Mouse (Mus musculus) embryonic facial prominence, embryonic 14.5 days (tissue): ENCODE data around the gene Ccp110. TPM values are rescaled to one million over a fixed set of nuclear protein-coding genes. Genes with fewer than 3 reads are reported as not detected.

Source experiments
- ATAC-seq: fragments of 200-750 bp; cut with Nextera tagmentation; 2 replicates; pipeline ENCODE4 v1.8.0; 2017; ENCODE audit warnings: low read depth, moderate number of reproducible peaks, moderate TSS enrichment
- DNase-seq: peaks from one replicate; pipeline ENCODE4 v3.0.0-alpha.2; 2015; ENCODE audit warnings: low spot score
- H3K27ac ChIP-seq: fragments of 300-500 bp; sonication (generic); replicated peaks from 2 replicates; pipeline ENCODE4 v1.5.1; 2014; ENCODE audit warnings: low read depth, mild to moderate bottlenecking, low read length, moderate library complexity
- H3K27me3 ChIP-seq: fragments of 300-500 bp; sonication (generic); replicated peaks from 2 replicates; pipeline ENCODE4 v1.6.1; 2014; ENCODE audit warnings: low read length; ENCODE audit not compliant: control insufficient read depth, insufficient read depth
- H3K36me3 ChIP-seq: fragments of 300-500 bp; sonication (generic); 2 replicates; pipeline ENCODE4 v1.6.1; 2014; ENCODE audit warnings: low read length, mixed read lengths; ENCODE audit not compliant: control insufficient read depth, insufficient read depth
- H3K4me1 ChIP-seq: fragments of 300-500 bp; sonication (generic); 2 replicates; pipeline ENCODE4 v1.6.1; 2014; ENCODE audit warnings: antibody characterized with exemption, low read length; ENCODE audit not compliant: control insufficient read depth, insufficient read depth
- H3K4me2 ChIP-seq: fragments of 300-500 bp; sonication (generic); 2 replicates; pipeline ENCODE4 v1.6.1; 2014; ENCODE audit warnings: low read depth, mild to moderate bottlenecking, low read length, moderate library complexity, mixed read lengths
- H3K4me3 ChIP-seq: fragments of 300-500 bp; sonication (generic); 2 replicates; pipeline ENCODE4 v1.5.1; 2014; ENCODE audit warnings: low read depth, mild to moderate bottlenecking, low read length
- H3K9ac ChIP-seq: fragments of 300-500 bp; sonication (generic); 2 replicates; pipeline ENCODE4 v1.6.1; 2014; ENCODE audit warnings: low read depth, mild to moderate bottlenecking, low read length, moderate library complexity, mixed read lengths
- H3K9me3 ChIP-seq: fragments of 300-500 bp; sonication (generic); 2 replicates; pipeline ENCODE4 v1.6.1; 2016; ENCODE audit warnings: low read length; ENCODE audit not compliant: control insufficient read depth
- WGBS: fragments of 180-500 bp; shearing (Covaris S2); extraction: QIAGEN DNeasy Blood & Tissue Kit; methylation state at CpG from one replicate; pipeline ENCODE4 v1.1.7; 2014; 5-methylcytosine and 5-hydroxymethylcytosine counted together
- polyA plus RNA-seq: library from polyadenylated mRNA; unstranded; fragments of >200 nt; fragmentation: Nextera tagmentation; extraction: Ambion mirVana; gene quantifications from 2 replicates; pipeline ENCODE4 v1.2.1, GENCODE M21; 2014

Gene Ccp110
- polyA plus RNA-seq, 1 experiment from 2014 or later, result 11.1 TPM

GRCm38 (mm10) chr7:118755756-118756155 lies 43.4 kb downstream of the Ccp110 start:
- Histone ChIP-seq H3K27me3 (no peaks in the 10 kb centered on the region), H3K9ac (no peak overlapping the region), H3K4me2 (no peak overlapping the region), H3K9me3 (no peaks in the 10 kb centered on the region), H3K27ac (no peak overlapping the region), H3K4me1 (no peaks in the 10 kb centered on the region), H3K4me3 (no peak overlapping the region), H3K36me3 (peaks cover 64% of the 10 kb centered on the region)
- WGBS, result 73% methylated on average over 7 of the region's 7 CpGs
- no peak for DNase-seq
- no peak for ATAC-seq

DNA sequence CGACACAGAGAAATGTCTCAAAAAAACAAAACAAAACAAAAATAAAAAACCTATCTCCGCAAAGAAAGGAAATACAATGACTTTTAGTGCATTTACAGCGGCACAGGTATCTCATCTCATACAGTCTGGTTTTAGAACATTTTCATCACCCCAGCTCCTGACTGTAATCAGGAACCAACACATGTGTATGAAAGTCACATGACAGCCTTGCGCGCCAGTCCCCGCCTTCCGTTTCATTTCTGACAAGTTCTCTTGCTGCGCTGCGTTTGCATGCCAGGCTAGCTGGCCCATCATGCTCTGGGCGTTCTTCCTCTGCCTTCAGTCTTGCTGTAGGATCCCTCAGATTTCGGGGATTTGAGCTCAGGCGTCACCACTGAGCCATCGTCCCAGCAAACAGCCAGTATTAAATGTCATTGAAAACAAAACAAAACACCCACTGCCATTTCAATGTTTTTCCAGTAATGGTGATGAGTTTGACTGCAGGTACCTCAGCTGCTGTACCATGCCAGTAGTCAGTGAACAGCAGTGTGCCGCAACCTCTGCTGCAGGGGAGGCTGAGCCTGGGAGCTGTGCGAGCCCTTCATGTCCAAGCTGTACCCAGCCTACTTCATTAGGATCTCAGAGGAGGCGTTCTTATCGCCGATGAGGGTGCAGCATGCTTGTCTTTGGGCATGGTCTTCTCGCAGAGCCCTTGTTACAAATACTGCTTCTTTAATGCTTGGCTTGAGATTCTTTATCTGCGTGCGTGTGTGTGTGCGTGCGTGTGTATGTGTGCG lies 44.3 kb downstream of the Ccp110 start:
- H3K4me1 ChIP-seq, result no peaks in the 10 kb centered on the region
- no peaks in the 10 kb centered on the region for H3K9me3 ChIP-seq
- no peak overlapping the region for H3K4me3 ChIP-seq
- H3K27me3 ChIP-seq, result no peaks in the 10 kb centered on the region
- H3K4me2 ChIP-seq, result no peak overlapping the region
- no peak for DNase-seq
- H3K27ac ChIP-seq, result no peak overlapping the region
- no peak overlapping the region for H3K9ac ChIP-seq
- peaks cover 66% of the 10 kb centered on the region for H3K36me3 ChIP-seq
- 92% methylated on average over 24 of the region's 24 CpGs for WGBS
- no peak for ATAC-seq

DNA sequence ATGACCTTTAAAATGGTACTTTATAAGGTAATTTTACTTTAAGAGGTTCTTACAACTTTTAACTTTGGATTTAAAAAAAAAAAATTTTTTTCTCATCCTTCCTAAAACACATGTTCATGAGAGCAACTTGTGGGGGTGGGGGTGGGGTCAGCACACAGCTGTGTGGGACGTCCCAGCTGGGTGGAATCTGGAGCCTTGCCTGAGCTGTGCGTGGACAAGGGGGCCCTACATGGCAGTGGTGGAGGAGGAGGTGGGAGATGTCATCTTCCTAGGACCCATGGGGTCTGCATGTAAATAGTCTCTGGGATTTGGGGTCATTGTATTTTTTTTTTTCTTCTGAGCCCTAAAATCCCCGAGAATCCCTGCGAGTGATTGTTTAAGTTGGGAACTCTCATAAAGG lies 46.0 kb downstream of the Ccp110 start:
- no peak for ATAC-seq
- no peaks in the 10 kb centered on the region for H3K27me3 ChIP-seq
- H3K27ac ChIP-seq, result no peak overlapping the region
- no peaks in the 10 kb centered on the region for H3K9me3 ChIP-seq
- WGBS, result 53% methylated on average over 4 of the region's 4 CpGs
- peaks cover 66% of the 10 kb centered on the region for H3K36me3 ChIP-seq
- no peak for DNase-seq
- H3K4me1 ChIP-seq, result no peaks in the 10 kb centered on the region
- no peak overlapping the region for H3K9ac ChIP-seq
- no peak overlapping the region for H3K4me2 ChIP-seq
- no peak overlapping the region for H3K4me3 ChIP-seq

DNA sequence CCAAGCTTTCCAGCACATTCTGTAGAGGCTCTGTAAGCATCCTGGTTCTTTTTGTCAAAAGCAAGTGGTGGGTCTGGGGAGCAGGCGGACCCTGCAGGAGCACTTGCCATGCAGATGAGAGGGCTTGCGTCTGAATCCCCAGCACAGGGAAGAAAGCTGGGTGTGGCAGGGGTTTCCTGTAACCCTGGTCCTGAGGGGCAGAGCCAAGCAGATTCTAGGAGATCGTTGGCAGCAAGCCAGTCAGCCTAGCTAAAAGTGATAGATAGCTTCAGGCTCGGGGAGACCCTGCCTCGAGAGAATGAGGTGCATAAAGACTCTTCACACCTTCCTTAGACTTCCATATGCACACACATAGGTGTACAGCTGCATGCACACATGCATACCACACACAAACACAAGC lies 47.0 kb downstream of the Ccp110 start:
- H3K27ac ChIP-seq, result no peak overlapping the region
- H3K4me1 ChIP-seq, result no peaks in the 10 kb centered on the region
- peaks cover 66% of the 10 kb centered on the region for H3K36me3 ChIP-seq
- no peaks in the 10 kb centered on the region for H3K9me3 ChIP-seq
- no peaks in the 10 kb centered on the region for H3K27me3 ChIP-seq
- ATAC-seq, result no peak
- H3K4me3 ChIP-seq, result no peak overlapping the region
- no peak overlapping the region for H3K9ac ChIP-seq
- H3K4me2 ChIP-seq, result no peak overlapping the region
- DNase-seq, result peak; percentile 20
- 61% methylated on average over 5 of the region's 5 CpGs for whole genome bisulfite sequencing

- H3K4me3 ChIP-seq, result no peak overlapping the region
- no peaks in the 10 kb centered on the region for H3K4me1 ChIP-seq
- no peak for ATAC-seq
- no peak overlapping the region for H3K9ac ChIP-seq
- peaks cover 51% of the 10 kb centered on the region for H3K36me3 ChIP-seq
- WGBS, result 89% methylated on average over 11 of the region's 11 CpGs
- no peak overlapping the region for H3K4me2 ChIP-seq
- H3K27me3 ChIP-seq, result no peaks in the 10 kb centered on the region
- no peak overlapping the region for H3K27ac ChIP-seq
- no peak for DNase-seq
- H3K9me3 ChIP-seq, result no peaks in the 10 kb centered on the region
Measured at GRCm38 (mm10) chr7:118763939-118764338, 51.6 kb downstream of the Ccp110 start.

DNA sequence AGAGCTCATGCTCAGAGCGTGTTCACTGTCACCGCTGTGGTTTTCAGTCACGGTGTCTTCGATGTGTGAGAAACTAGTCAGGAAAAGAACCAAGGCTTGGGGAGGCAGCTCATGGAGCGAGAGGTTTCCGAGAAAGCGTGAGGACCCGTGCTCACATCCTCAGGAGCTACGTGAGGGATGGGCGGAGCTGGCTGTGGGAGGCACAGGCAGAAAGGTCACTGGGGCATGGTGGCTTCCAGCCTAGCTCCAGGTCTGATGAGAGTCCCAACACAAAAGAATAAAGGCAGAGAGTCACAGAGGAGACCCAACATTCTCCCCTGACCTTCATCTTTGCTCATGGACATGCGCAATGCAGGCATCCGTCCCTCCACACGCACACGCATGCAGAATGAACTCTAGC lies 52.4 kb downstream of the Ccp110 start:
- Histone ChIP-seq H3K27me3 (no peaks in the 10 kb centered on the region), H3K4me3 (no peak overlapping the region), H3K9me3 (no peaks in the 10 kb centered on the region), H3K4me2 (no peak overlapping the region), H3K36me3 (peaks cover 56% of the 10 kb centered on the region), H3K9ac (no peak overlapping the region), H3K4me1 (no peaks in the 10 kb centered on the region), H3K27ac (no peak overlapping the region)
- no peak for DNase-seq
- ATAC-seq, result no peak
- WGBS, result 82% methylated on average over 14 of the region's 14 CpGs

DNA sequence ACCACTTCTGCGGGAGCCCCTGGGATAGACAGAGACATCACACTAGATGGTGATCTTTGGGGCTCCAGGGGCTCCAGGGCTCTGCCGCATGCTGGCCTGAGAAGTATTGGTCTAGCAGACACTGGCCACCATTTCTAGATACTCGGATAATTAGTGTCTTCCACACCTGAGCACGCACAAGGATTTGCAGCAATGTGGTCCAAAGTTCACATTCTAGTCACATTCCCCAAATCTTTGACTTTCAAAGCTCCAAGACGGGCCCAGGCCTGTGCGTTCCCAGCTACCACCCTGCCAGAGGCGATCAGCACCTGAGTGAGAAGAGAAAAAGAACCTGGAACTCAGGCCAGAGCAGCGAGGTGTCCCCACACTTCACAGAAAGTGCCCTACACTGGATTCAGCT lies 53.3 kb downstream of the Ccp110 start:
- peaks cover 49% of the 10 kb centered on the region for H3K36me3 ChIP-seq
- WGBS, result 70% methylated on average over 8 of the region's 8 CpGs
- H3K27ac ChIP-seq, result no peak overlapping the region
- no peaks in the 10 kb centered on the region for H3K9me3 ChIP-seq
- DNase-seq (no peak), ATAC-seq (no peak)
- H3K4me3 ChIP-seq, result no peak overlapping the region
- H3K9ac ChIP-seq, result no peak overlapping the region
- H3K4me2 ChIP-seq, result no peak overlapping the region
- H3K27me3 ChIP-seq, result no peaks in the 10 kb centered on the region
- H3K4me1 ChIP-seq, result no peaks in the 10 kb centered on the region

GRCm38 (mm10) chr7:118766119-118766833 lies 53.9 kb downstream of the Ccp110 start:
- peak; percentile 88 for DNase-seq
- H3K27ac ChIP-seq, result no peak overlapping the region
- no peaks in the 10 kb centered on the region for H3K9me3 ChIP-seq
- peaks cover 42% of the 10 kb centered on the region for H3K36me3 ChIP-seq
- H3K4me3 ChIP-seq, result no peak overlapping the region
- H3K27me3 ChIP-seq, result no peaks in the 10 kb centered on the region
- WGBS, result 53% methylated on average over 18 of the region's 18 CpGs
- no peak overlapping the region for H3K4me2 ChIP-seq
- H3K9ac ChIP-seq, result no peak overlapping the region
- ATAC-seq, result peak; percentile 51; the same call in 1 of the 2 replicates
- H3K4me1 ChIP-seq, result no peaks in the 10 kb centered on the region

DNA sequence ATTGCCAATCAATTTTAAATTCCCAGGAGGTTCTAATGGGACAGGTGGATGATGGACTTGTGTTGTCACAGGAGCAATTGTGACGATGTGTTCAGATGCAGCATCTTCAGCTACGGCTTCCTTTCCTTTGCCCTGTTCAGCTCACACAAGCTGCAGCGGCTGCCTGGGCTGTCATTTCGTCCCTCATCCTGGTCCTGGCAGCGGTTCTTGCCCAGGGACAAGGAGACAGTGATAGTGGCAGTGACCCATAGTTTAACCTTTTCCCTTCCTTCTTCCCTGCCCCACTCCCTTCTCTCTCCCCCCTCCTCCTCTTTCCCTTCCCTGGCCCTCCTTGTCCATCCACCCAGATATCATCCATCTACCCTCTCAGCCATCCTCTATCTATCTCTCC lies 54.5 kb downstream of the Ccp110 start:
- no peak for DNase-seq
- H3K4me2 ChIP-seq, result no peak overlapping the region
- no peak overlapping the region for H3K27ac ChIP-seq
- H3K9ac ChIP-seq, result no peak overlapping the region
- H3K36me3 ChIP-seq, result peaks cover 37% of the 10 kb centered on the region
- H3K4me1 ChIP-seq, result no peaks in the 10 kb centered on the region
- no peak overlapping the region for H3K4me3 ChIP-seq
- ATAC-seq, result no peak
- 82% methylated on average over 5 of the region's 5 CpGs for WGBS
- no peaks in the 10 kb centered on the region for H3K27me3 ChIP-seq
- no peaks in the 10 kb centered on the region for H3K9me3 ChIP-seq
